Mouse (Mus musculus): ENCODE results near the gene Ccnjl. TPM values are rescaled to one million over a fixed set of nuclear protein-coding genes. Genes with fewer than 3 reads are reported as not detected.

Ccnjl gene
- polyA plus RNA-seq, 1 experiment from 2014 or later: 26.4 TPM

DNA sequence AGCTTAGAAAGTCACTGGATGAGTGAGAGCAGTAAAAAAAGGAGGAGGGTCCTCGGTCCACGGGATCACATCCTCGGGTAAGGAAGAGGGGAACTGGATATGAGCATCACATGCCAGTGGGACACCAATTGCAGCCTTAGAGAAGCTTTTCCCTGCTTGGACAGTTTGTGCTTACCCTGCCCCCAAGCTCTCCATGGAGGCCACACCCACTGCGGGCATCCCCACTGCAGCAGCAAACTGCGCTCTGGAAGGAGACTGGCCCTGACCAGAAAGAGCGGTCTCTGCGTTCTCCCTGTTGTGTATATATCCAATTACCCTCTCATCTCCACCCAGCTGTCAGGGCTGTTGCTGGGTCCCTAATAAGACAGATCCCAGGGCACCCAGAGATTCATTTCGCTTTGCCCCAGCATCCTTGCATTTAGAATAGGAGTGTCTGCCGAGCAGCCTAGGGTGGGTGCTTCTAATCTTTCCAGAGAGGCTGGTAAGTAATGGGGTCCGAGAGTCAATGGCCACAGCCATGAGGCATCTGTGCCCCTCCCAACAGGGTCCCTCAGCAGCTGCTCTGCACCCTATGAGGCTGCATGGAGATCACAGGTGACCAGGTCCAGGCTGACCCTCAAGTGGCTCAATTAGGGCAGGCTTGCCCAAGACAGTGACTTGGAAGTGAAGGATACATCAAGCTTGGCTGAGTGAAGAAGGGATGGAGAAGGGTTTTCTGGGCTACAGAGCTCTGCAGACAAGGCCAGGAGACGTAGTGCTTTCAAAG is 49.3 kb downstream of the Ccnjl start:
- ATAC-seq (ENCODE audit: low FRiP score, low TSS enrichment): 0 out of 2 replicates have a peak, but pooled peaks have one; percentile 40

DNA sequence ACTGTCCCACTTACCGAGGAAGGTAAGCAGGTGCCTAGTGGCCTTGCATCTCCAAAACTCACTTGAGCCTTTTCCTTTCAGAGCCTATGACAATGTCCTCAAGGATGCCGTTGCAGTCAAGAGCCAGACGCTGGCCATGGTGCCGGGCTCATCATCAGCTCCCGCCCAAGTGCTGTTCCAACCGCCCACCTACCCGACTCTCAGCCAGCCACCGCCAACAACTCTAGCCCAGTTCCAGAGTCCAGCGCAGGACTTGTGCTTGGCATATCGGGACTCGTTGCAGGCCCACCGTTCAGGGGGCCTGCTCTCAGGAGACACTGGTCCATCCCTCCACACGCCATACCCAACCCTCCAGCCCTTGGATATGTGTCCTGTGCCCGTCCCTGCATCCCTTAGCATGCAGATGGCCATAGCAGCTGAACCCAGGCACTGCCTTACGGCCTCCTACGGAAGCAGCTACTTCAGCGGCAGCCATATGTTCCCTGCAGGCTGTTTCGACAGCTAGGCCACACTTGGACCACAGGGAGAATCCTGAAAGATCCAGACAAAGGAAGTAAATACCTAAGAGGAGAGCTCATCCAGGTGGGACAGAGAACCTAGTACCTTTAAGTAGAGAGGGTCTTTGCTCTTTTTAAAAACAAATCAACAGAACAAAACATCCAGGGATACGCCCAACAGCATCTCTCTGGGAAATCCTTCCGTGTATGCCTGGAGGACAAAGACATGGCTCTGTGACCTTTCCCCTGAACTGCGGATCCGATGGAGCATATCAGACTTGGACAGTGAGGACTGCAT is 56.8 kb downstream of the Ccnjl start:
- WGBS: 90% methylated on average over 22 of the region's 22 CpGs
- H3K9ac ChIP-seq (replicated peaks; ENCODE audit: low read length): no peak overlapping the region
- H3K4me2 ChIP-seq (replicated peaks; ENCODE audit: low read depth, low read length): no peak overlapping the region
- no peaks in the 10 kb centered on the region for H3K27me3 ChIP-seq (ENCODE audit: insufficient read depth, low read length)
- H3K4me1 ChIP-seq (ENCODE audit: insufficient read depth, low read length): no peaks in the 10 kb centered on the region
- no peak overlapping the region for H3K27ac ChIP-seq (ENCODE audit: low read length)
- H3K9me3 ChIP-seq (ENCODE audit: low read length): no peaks in the 10 kb centered on the region
- H3K4me3 ChIP-seq (ENCODE audit: low read length): no peak overlapping the region
- H3K36me3 ChIP-seq (ENCODE audit: insufficient read depth, low read length): peaks cover 41% of the 10 kb centered on the region
- ATAC-seq (ENCODE audit: low FRiP score, low TSS enrichment): no peak

More for the DNA sequence above, 49.3 kb downstream of the Ccnjl start:
- Histone ChIP-seq H3K4me1 (ENCODE audit: insufficient read depth, low read length) (peaks cover 12% of the 10 kb centered on the region), H3K9ac (replicated peaks; ENCODE audit: low read length) (no peak overlapping the region), H3K9me3 (ENCODE audit: low read length) (no peaks in the 10 kb centered on the region), H3K27ac (ENCODE audit: low read length) (no peak overlapping the region), H3K4me3 (ENCODE audit: low read length) (no peak overlapping the region), H3K36me3 (ENCODE audit: insufficient read depth, low read length) (peaks cover 17% of the 10 kb centered on the region), H3K4me2 (replicated peaks; ENCODE audit: low read depth, low read length) (no peak overlapping the region), H3K27me3 (ENCODE audit: insufficient read depth, low read length) (no peaks in the 10 kb centered on the region)
- WGBS: 61% methylated on average over 11 of the region's 11 CpGs

- Histone ChIP-seq H3K27me3 (ENCODE audit: insufficient read depth, low read length) (no peaks in the 10 kb centered on the region), H3K36me3 (ENCODE audit: insufficient read depth, low read length) (peaks cover 35% of the 10 kb centered on the region), H3K9me3 (ENCODE audit: low read length) (no peaks in the 10 kb centered on the region), H3K9ac (replicated peaks; ENCODE audit: low read length) (no peak within 1 kb of the TSS), H3K27ac (ENCODE audit: low read length) (no peak within 1 kb of the TSS), H3K4me1 (ENCODE audit: insufficient read depth, low read length) (no peaks in the 10 kb centered on the region), H3K4me3 (ENCODE audit: low read length) (no peak within 1 kb of the TSS), H3K4me2 (replicated peaks; ENCODE audit: low read depth, low read length) (no peak within 1 kb of the TSS)
- 73% methylated on average over 7 of the region's 7 CpGs for WGBS
- ATAC-seq (ENCODE audit: low FRiP score, low TSS enrichment): peak; percentile 33; the same call in 1 of the 2 replicates
Observed at GRCm38 (mm10) chr11:43586324-43587090, 57.9 kb downstream of the Ccnjl start, which contains the start of gene 4933415A04Rik. Gene 4933415A04Rik, plus strand, starts transcription at chr11:43587040.

GRCm38 (mm10) chr11:43589530-43590072 is 61.0 kb downstream of the Ccnjl start:
- ATAC-seq (ENCODE audit: low FRiP score, low TSS enrichment): no peak
- no peak overlapping the region for H3K4me2 ChIP-seq (replicated peaks; ENCODE audit: low read depth, low read length)
- 59% methylated on average over 6 of the region's 6 CpGs for WGBS
- peaks cover 18% of the 10 kb centered on the region for H3K36me3 ChIP-seq (ENCODE audit: insufficient read depth, low read length)
- H3K27me3 ChIP-seq (ENCODE audit: insufficient read depth, low read length): no peaks in the 10 kb centered on the region
- no peaks in the 10 kb centered on the region for H3K4me1 ChIP-seq (ENCODE audit: insufficient read depth, low read length)
- no peak overlapping the region for H3K9ac ChIP-seq (replicated peaks; ENCODE audit: low read length)
- H3K9me3 ChIP-seq (ENCODE audit: low read length): no peaks in the 10 kb centered on the region
- H3K27ac ChIP-seq (ENCODE audit: low read length): no peak overlapping the region
- no peak overlapping the region for H3K4me3 ChIP-seq (ENCODE audit: low read length)

GRCm38 (mm10) chr11:43601440-43601839 is 72.9 kb downstream of the Ccnjl start, which contains the start of gene Fabp6:
Gene Fabp6, minus strand, starts transcription at chr11:43601540.
- no peak within 1 kb of the TSS for H3K4me2 ChIP-seq (replicated peaks; ENCODE audit: low read depth, low read length)
- no peaks in the 10 kb centered on the region for H3K9me3 ChIP-seq (ENCODE audit: low read length)
- H3K4me3 ChIP-seq (ENCODE audit: low read length): no peak within 1 kb of the TSS
- 87% methylated on average over 5 of the region's 5 CpGs for WGBS
- no peak within 1 kb of the TSS for H3K9ac ChIP-seq (replicated peaks; ENCODE audit: low read length)
- H3K4me1 ChIP-seq (ENCODE audit: insufficient read depth, low read length): peaks cover 7% of the 10 kb centered on the region; the same call in 1 of the 2 replicates
- ATAC-seq (ENCODE audit: low FRiP score, low TSS enrichment): no peak
- H3K27me3 ChIP-seq (ENCODE audit: insufficient read depth, low read length): no peaks in the 10 kb centered on the region
- H3K36me3 ChIP-seq (ENCODE audit: insufficient read depth, low read length): no peaks in the 10 kb centered on the region
- no peak within 1 kb of the TSS for H3K27ac ChIP-seq (ENCODE audit: low read length)

DNA sequence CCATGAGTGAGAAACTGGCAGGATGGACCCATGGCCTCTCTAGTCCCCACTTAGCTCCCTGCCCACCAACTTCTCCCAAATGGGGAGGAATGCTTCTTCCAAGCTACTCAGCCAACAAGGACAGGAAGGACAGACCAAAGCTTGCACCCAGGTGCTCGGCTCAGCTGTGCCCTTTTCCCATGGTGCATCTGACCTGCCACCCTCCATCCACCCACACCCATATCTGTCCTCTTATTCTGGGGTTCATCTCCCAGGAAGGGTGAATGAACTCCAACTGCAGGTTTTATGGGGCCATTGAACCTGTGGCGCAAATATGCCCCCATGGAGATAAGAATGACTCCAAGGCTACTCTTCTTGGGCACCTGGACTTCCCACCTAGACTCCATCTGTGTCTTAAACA is 75.6 kb downstream of the Ccnjl start:
- H3K36me3 ChIP-seq (ENCODE audit: insufficient read depth, low read length): no peaks in the 10 kb centered on the region
- 88% methylated on average over 2 of the region's 2 CpGs for WGBS

GRCm38 (mm10) chr11:43604891-43605290 is 76.3 kb downstream of the Ccnjl start:
- ATAC-seq (ENCODE audit: low FRiP score, low TSS enrichment): no peak
- Histone ChIP-seq H3K27me3 (ENCODE audit: insufficient read depth, low read length) (no peaks in the 10 kb centered on the region), H3K9ac (replicated peaks; ENCODE audit: low read length) (no peak overlapping the region), H3K4me1 (ENCODE audit: insufficient read depth, low read length) (peaks cover 7% of the 10 kb centered on the region; the same call in 1 of the 2 replicates), H3K27ac (ENCODE audit: low read length) (no peak overlapping the region), H3K36me3 (ENCODE audit: insufficient read depth, low read length) (no peaks in the 10 kb centered on the region), H3K4me2 (replicated peaks; ENCODE audit: low read depth, low read length) (no peak overlapping the region), H3K4me3 (ENCODE audit: low read length) (no peak overlapping the region), H3K9me3 (ENCODE audit: low read length) (no peaks in the 10 kb centered on the region)
- 83% methylated on average over 6 of the region's 6 CpGs for WGBS

More for the DNA sequence above, 75.6 kb downstream of the Ccnjl start:
- no peak overlapping the region for H3K27ac ChIP-seq (ENCODE audit: low read length)
- H3K4me1 ChIP-seq (ENCODE audit: insufficient read depth, low read length): peaks cover 7% of the 10 kb centered on the region; the same call in 1 of the 2 replicates
- H3K9me3 ChIP-seq (ENCODE audit: low read length): no peaks in the 10 kb centered on the region
- no peak for ATAC-seq (ENCODE audit: low FRiP score, low TSS enrichment)
- no peak overlapping the region for H3K9ac ChIP-seq (replicated peaks; ENCODE audit: low read length)
- no peak overlapping the region for H3K4me2 ChIP-seq (replicated peaks; ENCODE audit: low read depth, low read length)
- H3K27me3 ChIP-seq (ENCODE audit: insufficient read depth, low read length): no peaks in the 10 kb centered on the region
- H3K4me3 ChIP-seq (ENCODE audit: low read length): no peak overlapping the region

GRCm38 (mm10) chr11:43605859-43606258 is 77.3 kb downstream of the Ccnjl start:
- 62% methylated on average over 6 of the region's 6 CpGs for WGBS
- Histone ChIP-seq H3K4me1 (ENCODE audit: insufficient read depth, low read length) (peaks cover 7% of the 10 kb centered on the region), H3K9me3 (ENCODE audit: low read length) (no peaks in the 10 kb centered on the region), H3K27me3 (ENCODE audit: insufficient read depth, low read length) (no peaks in the 10 kb centered on the region), H3K36me3 (ENCODE audit: insufficient read depth, low read length) (no peaks in the 10 kb centered on the region), H3K4me3 (ENCODE audit: low read length) (no peak overlapping the region), H3K9ac (replicated peaks; ENCODE audit: low read length) (no peak overlapping the region), H3K27ac (ENCODE audit: low read length) (peak overlapping the region; percentile 15; the same call in 1 of the 2 replicates), H3K4me2 (replicated peaks; ENCODE audit: low read depth, low read length) (no peak overlapping the region)
- ATAC-seq (ENCODE audit: low FRiP score, low TSS enrichment): peak; percentile 44

- no peak overlapping the region for H3K27ac ChIP-seq (ENCODE audit: low read length)
- H3K27me3 ChIP-seq (ENCODE audit: insufficient read depth, low read length): no peaks in the 10 kb centered on the region
- H3K36me3 ChIP-seq (ENCODE audit: insufficient read depth, low read length): no peaks in the 10 kb centered on the region
- no peak overlapping the region for H3K4me2 ChIP-seq (replicated peaks; ENCODE audit: low read depth, low read length)
- no peaks in the 10 kb centered on the region for H3K9me3 ChIP-seq (ENCODE audit: low read length)
- no peak overlapping the region for H3K4me3 ChIP-seq (ENCODE audit: low read length)
- 67% methylated on average over 3 of the region's 3 CpGs for WGBS
- no peak for ATAC-seq (ENCODE audit: low FRiP score, low TSS enrichment)
- peaks cover 17% of the 10 kb centered on the region for H3K4me1 ChIP-seq (ENCODE audit: insufficient read depth, low read length)
- H3K9ac ChIP-seq (replicated peaks; ENCODE audit: low read length): no peak overlapping the region
Observed at GRCm38 (mm10) chr11:43608440-43608839, 79.9 kb downstream of the Ccnjl start.
